ENCODE assay signal across 17 mouse cellular contexts in genomic region chr3:10112660-10113059, GRCm38 (mm10).
"Had no signal": no experiment of that assay in that cellular context is flagged by ENCODE, and none has a peak within 500 bp of the region (broad histone marks: within the 10 kb centered on the region; RNA-seq: fewer than 3 reads in every experiment).

No protein-coding gene starts in this region.

- H3K4me3 ChIP-seq: limb, embryonic 12.5 days; liver, embryonic 13.5 days; lung, embryonic 15.5 days; megakaryocyte, embryonic 14.5 days had no signal

- H3K9ac ChIP-seq: limb, embryonic 12.5 days; liver, embryonic 13.5 days; liver, postnatal 0 days; lung, embryonic 15.5 days had no signal

- H3K36me3 ChIP-seq: limb, embryonic 12.5 days; liver, embryonic 13.5 days; lung, embryonic 15.5 days had no signal

- DNase-seq: kidney, adult 8-10 months; kidney, postnatal 25 days; liver; liver, embryonic 13.5 days; liver, postnatal 0 days; lung, postnatal 14 days; right cerebral cortex, adult 18-20 months; right cerebral cortex, postnatal 4 days; spleen, adult 18-20 months; thymus, adult 18-20 months; thymus, postnatal 14 days had no signal

- H3K27ac ChIP-seq: limb, embryonic 12.5 days; liver, embryonic 13.5 days; lung, embryonic 15.5 days; macrophage had no signal

- H3K4me2 ChIP-seq: limb, embryonic 12.5 days; liver, embryonic 13.5 days; lung, embryonic 15.5 days; midbrain, embryonic 11.5 days had no signal

- H3K4me1 ChIP-seq: limb, embryonic 12.5 days; liver, embryonic 13.5 days; lung, embryonic 15.5 days; megakaryocyte, embryonic 14.5 days had no signal

- ATAC-seq: liver, postnatal 0 days; midbrain, embryonic 16.5 days had no signal

- H3K27me3 ChIP-seq: limb, embryonic 12.5 days; liver, embryonic 13.5 days; lung, embryonic 15.5 days; megakaryocyte, embryonic 14.5 days had no signal

- H3K9me3 ChIP-seq: liver, embryonic 13.5 days; lung, embryonic 15.5 days; megakaryocyte, embryonic 14.5 days had no signal
